Mouse (Mus musculus) urinary bladder, postnatal 4 days (tissue): Measurements from ENCODE around the gene Yars.
"Not testable (repeated sequence)": the region's sequence is repeated elsewhere in the genome, so short reads cannot be mapped to it uniquely, and the experiment has no call there.

ENCODE experiments used
- DNase-seq, 2 experiments: peaks; one replicate each; pipeline ENCODE4 v3.0.0; 2021 to 2022; ENCODE audit warnings: low spot score in 2 of 2

The Yars gene

GRCm38 (mm10) chr4:129188803-129189541 is 588 bp upstream of the Yars start:
- peak; percentile 63 to 66 for DNase-seq

GRCm38 (mm10) chr4:129190538-129190937 is 978 bp downstream of the Yars start:
- DNase-seq, result peak in 1 of 2 experiments; percentile 55

GRCm38 (mm10) chr4:129191691-129192090 is 2.1 kb downstream of the Yars start:
- DNase-seq, result peak in 1 of 2 experiments; percentile 22

GRCm38 (mm10) chr4:129194280-129194679 is 4.7 kb downstream of the Yars start:
- DNase-seq, result no peak

DNA sequence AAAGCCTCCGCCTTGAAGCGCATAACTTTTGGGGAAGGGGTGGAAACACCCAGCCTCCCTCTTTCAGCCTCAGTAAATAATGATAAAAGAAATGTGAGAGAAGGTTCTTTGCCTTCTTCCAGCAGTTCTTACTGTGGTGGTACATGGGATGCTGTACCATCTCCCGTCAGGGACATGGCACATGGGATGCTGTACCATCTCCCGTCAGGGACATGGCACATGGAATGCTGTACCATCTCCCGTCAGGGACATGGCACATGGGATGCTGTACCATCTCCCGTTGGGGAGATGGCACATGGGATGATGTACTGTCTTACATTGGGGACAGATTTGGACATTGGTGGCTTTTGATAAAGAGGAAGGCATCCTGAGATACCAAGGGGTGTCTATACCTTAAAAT is 8.0 kb downstream of the Yars start:
- no peak for DNase-seq

DNA sequence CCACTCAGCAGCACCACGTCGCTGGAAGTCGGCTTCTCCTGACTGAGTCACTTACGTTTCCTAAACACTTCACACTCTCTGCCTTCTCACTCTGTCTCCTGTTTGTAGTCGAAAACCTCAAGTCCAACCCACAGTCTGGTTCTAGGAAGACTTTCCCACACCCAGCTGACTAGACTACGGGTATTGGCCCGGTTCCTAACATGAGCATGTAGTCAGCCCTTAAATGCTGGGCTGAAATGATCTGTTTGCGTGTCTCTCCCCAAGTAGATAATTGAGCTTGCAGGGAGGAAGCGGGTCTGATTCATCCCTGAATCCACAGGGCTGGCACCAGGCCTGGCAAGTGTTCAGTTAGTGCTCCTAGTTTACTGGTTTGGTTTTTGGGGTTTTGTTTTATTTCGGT is 15.1 kb downstream of the Yars start:
- no peak for DNase-seq

- DNase-seq, result no peak
Measured at GRCm38 (mm10) chr4:129206792-129207191, 17.2 kb downstream of the Yars start.

DNA sequence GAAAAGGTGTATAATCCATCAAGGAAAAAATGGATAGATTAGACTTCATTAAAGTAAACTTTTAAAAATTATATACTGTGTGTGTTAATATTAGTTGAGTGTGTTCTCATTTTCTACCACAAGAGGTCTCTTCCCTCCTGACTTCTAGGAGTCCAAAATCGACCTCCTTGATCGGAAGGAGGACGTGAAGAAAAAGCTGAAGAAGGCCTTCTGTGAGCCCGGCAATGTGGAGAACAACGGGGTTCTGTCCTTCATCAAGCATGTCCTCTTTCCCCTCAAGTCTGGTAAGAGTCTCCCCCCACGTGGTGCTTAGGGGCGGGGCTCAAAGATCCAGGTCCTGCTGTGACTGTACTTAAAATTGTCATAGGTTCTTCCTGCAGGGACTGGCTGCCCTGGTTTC is 19.9 kb downstream of the Yars start:
- DNase-seq, result no peak

DNA sequence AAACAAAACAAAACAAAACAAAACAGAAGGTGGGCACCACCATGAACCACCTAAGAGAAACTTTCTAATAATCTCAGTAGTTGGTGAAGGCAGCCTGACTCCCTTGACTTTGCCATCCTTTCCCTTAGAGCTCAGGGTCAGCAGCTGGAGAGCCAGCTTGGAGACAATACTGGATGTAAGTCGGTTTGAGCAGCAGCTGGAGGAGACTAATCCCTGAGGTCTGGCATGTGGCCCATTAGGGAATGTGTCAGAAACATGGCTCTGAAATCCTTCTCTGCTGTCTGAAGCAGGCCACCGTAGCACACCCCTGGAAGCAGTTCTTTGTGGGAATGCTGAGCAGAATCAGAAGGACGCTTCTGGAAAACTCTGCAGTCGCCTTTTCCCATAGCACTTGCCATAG is 21.9 kb downstream of the Yars start:
- DNase-seq, result peak in 1 of 2 experiments; percentile 64

GRCm38 (mm10) chr4:129212486-129212885 is 22.9 kb downstream of the Yars start:
- DNase-seq, result not testable (repeated sequence)

DNA sequence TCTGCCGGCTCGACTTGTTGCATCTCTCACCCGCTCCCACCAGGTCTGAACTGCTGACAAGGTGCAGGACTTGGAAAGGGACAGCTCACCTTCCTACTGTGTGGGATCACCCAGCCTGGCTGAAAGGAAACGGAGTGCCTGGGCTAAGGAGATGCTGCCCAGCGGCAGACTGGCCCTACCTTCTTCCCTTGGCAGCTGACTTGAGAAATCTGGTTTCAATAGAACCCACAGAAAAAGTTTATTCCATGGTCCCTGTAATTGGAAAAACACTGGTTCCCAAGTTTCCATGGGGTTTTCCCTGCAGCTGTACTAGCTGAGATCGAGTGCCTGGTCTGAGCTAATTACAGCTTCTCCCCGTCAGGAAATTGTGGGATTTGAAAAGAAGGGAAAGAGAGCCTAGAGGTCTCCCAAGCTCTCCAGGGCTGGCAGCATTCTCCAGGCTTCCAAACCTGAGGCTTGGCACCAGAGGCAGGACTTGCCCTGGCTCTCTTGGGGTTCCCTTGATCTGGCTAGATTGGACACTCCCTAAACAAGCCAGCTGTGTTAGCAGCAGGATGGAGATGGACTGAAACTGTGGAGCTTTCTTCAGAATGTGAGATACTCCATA is 29.1 kb downstream of the Yars start:
- DNase-seq, result no peak

DNA sequence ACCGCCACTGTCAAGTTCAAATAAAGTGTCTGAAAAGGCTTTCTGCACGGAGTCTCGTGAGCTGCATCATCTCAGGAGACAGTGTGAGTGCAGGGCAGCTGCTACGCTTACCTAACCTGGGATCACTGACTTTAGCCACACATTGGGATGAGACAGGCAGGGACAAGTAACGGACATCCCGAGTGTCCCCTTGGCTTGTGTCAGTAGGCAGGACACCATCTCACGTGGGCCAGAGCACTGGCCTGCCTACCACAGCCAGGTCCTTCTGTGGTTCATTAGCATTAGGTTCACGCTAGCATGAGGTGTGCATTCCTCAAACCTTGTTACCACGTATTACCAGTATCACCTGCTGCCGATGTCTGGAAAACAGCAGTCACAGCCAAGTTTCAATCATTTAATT is 29.6 kb downstream of the Yars start:
- DNase-seq, result no peak

DNA sequence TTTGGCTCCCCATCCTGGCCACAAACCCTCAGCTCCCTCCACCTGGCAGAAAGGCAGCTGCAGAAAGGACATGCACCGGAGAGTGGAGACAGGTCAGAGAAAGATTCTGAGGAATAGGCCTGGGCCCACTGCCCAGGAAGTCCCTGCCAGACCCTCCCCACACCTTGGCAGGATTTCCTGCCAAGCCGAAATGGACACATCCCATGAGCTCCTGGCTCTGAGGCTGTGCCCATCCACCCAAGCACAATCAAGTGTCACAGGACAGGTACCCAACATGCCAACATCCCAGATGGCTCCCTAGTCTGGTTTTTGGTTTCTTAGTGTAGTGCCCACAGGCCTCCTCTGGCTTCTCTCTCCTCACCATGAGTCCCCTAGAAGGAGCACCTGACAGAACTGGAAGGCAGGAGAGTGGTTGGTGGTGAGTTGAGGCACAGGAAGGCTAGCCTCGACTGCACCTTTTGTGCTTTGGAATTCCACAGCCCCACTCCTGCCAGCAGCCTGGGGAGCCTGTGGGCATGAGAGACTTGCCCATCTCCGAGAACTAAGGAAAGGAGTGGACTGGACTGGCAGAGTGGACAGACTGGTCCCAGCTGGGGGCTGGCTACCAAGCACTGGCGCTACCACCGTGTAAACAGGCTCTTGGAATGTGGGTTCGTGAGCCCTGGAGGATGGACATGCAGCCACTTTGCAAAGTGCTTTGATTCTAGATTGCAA is 31.0 kb downstream of the Yars start:
- DNase-seq, result no peak

- DNase-seq, result no peak
Measured at GRCm38 (mm10) chr4:129221097-129222010, 31.8 kb downstream of the Yars start.

- no peak for DNase-seq
Measured at GRCm38 (mm10) chr4:129222019-129222925, 32.7 kb downstream of the Yars start.

- DNase-seq, result no peak
Measured at GRCm38 (mm10) chr4:129223421-129224281, 34.1 kb downstream of the Yars start.

DNA sequence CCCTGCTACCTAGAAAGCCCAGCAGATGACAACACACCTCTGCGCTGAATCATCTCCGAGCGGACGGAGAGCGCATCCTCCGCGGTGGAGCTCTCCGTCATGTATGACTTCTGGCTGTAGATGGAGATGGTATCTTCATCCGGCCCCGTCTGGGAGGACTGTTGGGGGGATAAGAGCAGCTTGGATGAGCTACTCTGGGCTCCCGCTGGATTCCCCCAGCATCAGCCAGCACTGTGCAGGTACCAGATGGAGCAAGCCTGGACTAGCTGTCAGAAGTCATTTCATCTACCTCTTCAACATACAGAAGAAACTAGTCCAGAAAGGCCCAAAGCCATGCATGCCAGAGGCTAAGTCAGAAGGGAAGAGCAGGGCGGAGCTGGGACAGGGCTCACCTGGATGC is 35.8 kb downstream of the Yars start:
- DNase-seq, result no peak

GRCm38 (mm10) chr4:129226441-129226963 is 36.9 kb downstream of the Yars start:
- DNase-seq, result no peak

DNA sequence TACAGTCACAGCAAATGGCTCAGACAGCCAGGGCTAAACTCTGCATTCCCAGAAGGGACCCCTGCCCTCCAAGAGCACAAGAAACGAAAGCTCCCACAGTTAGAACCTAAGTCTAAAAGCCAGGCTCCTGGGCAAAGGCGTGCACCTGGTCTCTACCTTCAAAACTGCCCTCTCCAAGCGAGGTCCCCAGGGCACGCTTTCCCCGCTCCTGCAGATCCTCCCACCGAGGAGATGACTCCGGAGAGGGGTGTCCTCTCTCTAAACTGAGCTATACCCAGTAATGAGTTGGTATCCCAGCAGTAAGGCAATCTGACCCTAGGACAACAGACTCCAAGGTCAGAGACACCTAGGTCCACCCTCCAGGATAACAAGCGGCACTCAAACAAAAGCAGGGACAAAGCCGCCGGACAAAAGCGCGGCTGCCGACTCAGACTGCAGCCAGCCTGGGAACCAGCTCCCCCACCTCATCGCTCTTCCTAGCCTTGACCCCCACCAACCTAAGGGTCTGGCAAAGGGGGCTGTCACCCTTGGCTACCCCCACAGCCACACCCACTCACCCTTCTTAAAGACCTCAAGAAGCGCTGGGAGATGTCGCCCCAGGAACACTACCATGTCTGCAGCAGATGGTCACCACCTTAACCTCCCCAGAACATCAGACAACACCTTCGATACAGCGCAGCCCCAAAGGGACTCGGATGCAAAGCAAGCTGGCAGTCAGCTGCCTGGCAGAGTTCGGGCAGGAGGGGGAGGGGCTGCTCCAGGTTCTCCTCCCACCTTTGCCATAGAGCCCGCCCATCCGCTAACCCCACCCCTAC is 37.8 kb downstream of the Yars start:
- DNase-seq, result no peak
